In the genomic region with DNA sequence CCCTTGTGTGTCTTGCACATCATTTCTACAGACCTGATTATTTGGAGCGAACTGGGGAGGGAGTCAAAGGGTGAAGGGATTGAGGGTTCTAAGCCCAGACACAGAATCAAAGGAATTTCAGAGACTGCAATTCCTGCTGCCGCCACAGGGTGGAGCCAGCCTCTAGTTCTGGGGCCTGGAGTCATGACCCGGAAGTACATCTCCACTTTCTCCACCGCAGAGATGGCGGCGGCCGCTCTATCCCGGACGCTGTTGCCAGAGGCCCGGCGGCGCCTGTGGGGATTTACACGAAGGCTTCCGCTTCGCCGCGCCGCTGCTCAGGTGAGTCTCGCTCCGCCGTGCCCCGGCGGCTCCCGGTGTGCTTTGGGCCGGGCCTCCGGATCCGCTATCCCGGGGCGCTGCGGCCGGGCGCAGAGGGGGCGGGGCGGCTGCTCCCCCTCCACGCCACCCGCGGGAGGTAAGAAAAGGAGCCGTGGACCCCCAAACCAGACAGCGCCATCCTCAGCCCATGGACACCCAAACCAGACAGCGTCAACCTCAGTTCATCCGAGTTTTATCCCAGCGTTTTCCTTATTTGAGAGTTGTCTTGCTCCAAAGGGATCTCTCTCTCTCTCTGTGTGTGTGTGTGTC, we compare ENCODE assay signal across 1 mouse cellular context.
TF ChIP-seq lines count a peak whose summit lies in the region.

A gene (plus strand): TSS at position 186 of the 630 bp plus-strand sequence.

TF ChIP-seq in CH12.LX, 34 proteins besides CTCF, POLR2A, EP300 and RAD21 (continued from another document):
- peak; percentile 68 for TF ChIP-seq NELFE (IDR thresholded peaks at IDR 0.05; ENCODE audit: low read depth, low read length)
- TF ChIP-seq IRF4 (IDR thresholded peaks at IDR 0.05; ENCODE audit: low read depth, low read length), result peak; percentile 35; the same call in 1 of the 2 replicates
- no peak for TF ChIP-seq POLR2AphosphoS2 (IDR thresholded peaks at IDR 0.05; ENCODE audit: low read depth, low read length)
- TF ChIP-seq MEF2A (IDR thresholded peaks at IDR 0.05; ENCODE audit: borderline replicate concordance, low read depth, low read length), result peak; percentile 43; the same call in 1 of the 2 replicates
- no peak for TF ChIP-seq USF2 (conservative IDR thresholded peaks at IDR 0.05; ENCODE audit: low read depth, low read length)
- no peak for TF ChIP-seq ZKSCAN1 (IDR thresholded peaks at IDR 0.05; ENCODE audit: borderline replicate concordance, low read depth, low read length)
- no peak for TF ChIP-seq RCOR1 (conservative IDR thresholded peaks at IDR 0.05; ENCODE audit: low read depth, low read length)
- peak; percentile 79; the same call in 1 of the 2 replicates for TF ChIP-seq KAT2A (IDR thresholded peaks at IDR 0.05; ENCODE audit: insufficient replicate concordance, low read length)
- TF ChIP-seq CHD1 (IDR thresholded peaks at IDR 0.05; ENCODE audit: low read depth, low read length), result no peak
- no peak; the same call in 1 of the 2 replicates for TF ChIP-seq GABPA (IDR thresholded peaks at IDR 0.05; ENCODE audit: insufficient replicate concordance, low read depth, low read length)
- TF ChIP-seq E2F4 (IDR thresholded peaks at IDR 0.05; ENCODE audit: insufficient replicate concordance, low read depth, low read length), result no peak
- peak; percentile 89 for TF ChIP-seq HCFC1 (IDR thresholded peaks at IDR 0.05; ENCODE audit: low read depth, low read length)
- no peak for TF ChIP-seq USF1 (IDR thresholded peaks at IDR 0.05; ENCODE audit: low read depth, low read length)
- peak; percentile 88 for TF ChIP-seq CHD2 (IDR thresholded peaks at IDR 0.05; ENCODE audit: low read length)
- TF ChIP-seq MAZ (IDR thresholded peaks at IDR 0.05; ENCODE audit: low read depth, low read length), result no peak
- peak; percentile 31 for TF ChIP-seq SMC3 (IDR thresholded peaks at IDR 0.05; ENCODE audit: low read depth, low read length)
- TF ChIP-seq JUND (conservative IDR thresholded peaks at IDR 0.05; ENCODE audit: low read depth, low read length), result no peak
- peak; percentile 90 for TF ChIP-seq ELF1 (IDR thresholded peaks at IDR 0.05; ENCODE audit: low read depth, low read length)
- no peak for TF ChIP-seq MAFK (IDR thresholded peaks at IDR 0.05; ENCODE audit: insufficient replicate concordance, low read length)
- TF ChIP-seq BHLHE40 (IDR thresholded peaks at IDR 0.05; ENCODE audit: low read depth, low read length), result no peak
- TF ChIP-seq MYC (IDR thresholded peaks at IDR 0.05; ENCODE audit: low read depth, low read length), result no peak
- TF ChIP-seq NRF1 (IDR thresholded peaks at IDR 0.05; ENCODE audit: low read depth, low read length), result peak; percentile 58
- peak; percentile 48; the same call in 1 of the 2 replicates for TF ChIP-seq SIN3A (IDR thresholded peaks at IDR 0.05; ENCODE audit: low read length)
- TF ChIP-seq MAX (IDR thresholded peaks at IDR 0.05; ENCODE audit: low read length), result no peak; the same call in 1 of the 2 replicates
- TF ChIP-seq MXI1 (IDR thresholded peaks at IDR 0.05; ENCODE audit: low read depth, low read length), result peak; percentile 81
- TF ChIP-seq UBTF (IDR thresholded peaks at IDR 0.05; ENCODE audit: low read depth, low read length), result no peak; the same call in 1 of the 2 replicates
- TF ChIP-seq ZC3H11A (IDR thresholded peaks at IDR 0.05; ENCODE audit: low read depth, low read length), result no peak
- no peak for TF ChIP-seq JUN (IDR thresholded peaks at IDR 0.05; ENCODE audit: insufficient read depth, low read depth, low read length)
